Mouse (Mus musculus) ES-Bruce4 (cell line): Measurements from ENCODE around the gene Gbgt1. TPM values are rescaled to one million over a fixed set of nuclear protein-coding genes. Genes with fewer than 3 reads are reported as not detected.

Source experiments
- H3K27ac ChIP-seq: 2 replicates; pipeline ENCODE4 v1.5.1; 2012; ENCODE audit warnings: low read length, inconsistent platforms; ENCODE audit not compliant: insufficient read depth
- H3K27me3 ChIP-seq: 2 replicates; pipeline ENCODE4 v1.6.1; 2012; ENCODE audit warnings: mild to moderate bottlenecking, low read length, inconsistent platforms; ENCODE audit not compliant: control insufficient read depth, poor library complexity, insufficient read depth, severe bottlenecking
- H3K36me3 ChIP-seq: 2 replicates; pipeline ENCODE4 v1.6.1; 2012; ENCODE audit warnings: inconsistent platforms, mild to moderate bottlenecking, low read length, moderate library complexity; ENCODE audit not compliant: control insufficient read depth, poor library complexity, insufficient read depth, severe bottlenecking
- H3K4me1 ChIP-seq: one replicate; pipeline ENCODE4 v1.8.1; 2011; ENCODE audit warnings: low read length; ENCODE audit not compliant: control insufficient read depth, insufficient read depth
- H3K4me3 ChIP-seq: 2 replicates; pipeline ENCODE4 v1.5.1; 2011; ENCODE audit warnings: low read depth, mild to moderate bottlenecking, low read length
- H3K9ac ChIP-seq: 2 replicates; pipeline ENCODE4 v1.6.1; 2012; ENCODE audit warnings: low read depth, mild to moderate bottlenecking, inconsistent platforms; ENCODE audit not compliant: poor library complexity, severe bottlenecking
- H3K9me3 ChIP-seq: replicated peaks from 2 replicates; pipeline ENCODE4 v1.6.1; 2012; ENCODE audit warnings: mild to moderate bottlenecking, low read length, inconsistent platforms; ENCODE audit not compliant: control insufficient read depth, poor library complexity, insufficient read depth, severe bottlenecking
- CTCF ChIP-seq: IDR thresholded peaks from one replicate; pipeline ENCODE4 v1.8.1; 2011; ENCODE audit warnings: low read depth, low read length
- EP300 ChIP-seq: IDR thresholded peaks from 2 replicates; pipeline ENCODE4 v1.6.1; 2011; ENCODE audit warnings: low read depth, low read length; ENCODE audit not compliant: insufficient read depth
- POLR2A ChIP-seq: IDR thresholded peaks from one replicate; pipeline ENCODE4 v1.8.1; 2011; ENCODE audit warnings: low read length; ENCODE audit not compliant: insufficient read depth
- polyA plus RNA-seq: library from polyadenylated mRNA; stranded (reverse); fragments of >200 nt; gene quantifications from 2 replicates; pipeline ENCODE4 v1.2.4, GENCODE M21; 2011; ENCODE audit warnings: low read depth; ENCODE audit not compliant: missing spikeins, insufficient read depth, insufficient read length

Gene Gbgt1
- polyA plus RNA-seq, 1 experiment: 2.8 TPM

GRCm38 (mm10) chr2:28464919-28465318 is 31.8 kb upstream of the Gbgt1 start:
- Histone ChIP-seq H3K4me3 (peak overlapping the region; percentile 76; the same call in 1 of the 2 replicates), H3K4me1 (no peaks in the 10 kb centered on the region), H3K27ac (no peak overlapping the region), H3K36me3 (peaks cover 8% of the 10 kb centered on the region), H3K9ac (no peak overlapping the region), H3K9me3 (no peaks in the 10 kb centered on the region), H3K27me3 (no peaks in the 10 kb centered on the region)
- TF ChIP-seq POLR2A (no peak), CTCF (no peak), EP300 (no peak)

GRCm38 (mm10) chr2:28465836-28466518 is 30.7 kb upstream of the Gbgt1 start, which contains the start of gene 1700007K13Rik:
1700007K13Rik (minus strand) TSS chr2:28466332.
- Histone ChIP-seq H3K4me1 (no peaks in the 10 kb centered on the region), H3K36me3 (peaks cover 18% of the 10 kb centered on the region), H3K27ac (peak within 1 kb of the TSS; percentile 95), H3K27me3 (no peaks in the 10 kb centered on the region), H3K9me3 (no peaks in the 10 kb centered on the region), H3K9ac (peak within 1 kb of the TSS; percentile 47), H3K4me3 (peak within 1 kb of the TSS; percentile 76)
- TF ChIP-seq CTCF (no peak), POLR2A (no peak), EP300 (peak; percentile 86)

GRCm38 (mm10) chr2:28467860-28468485 is 28.7 kb upstream of the Gbgt1 start, which contains the start of gene Mrps2:
Mrps2 (plus strand) TSS chr2:28468066.
- TF ChIP-seq CTCF (peak; percentile 71), POLR2A (peak; percentile 30), EP300 (0 out of 2 replicates have a peak, but pooled peaks have one; percentile 30)
- no peaks in the 10 kb centered on the region for H3K27me3 ChIP-seq
- peaks cover 18% of the 10 kb centered on the region for H3K36me3 ChIP-seq
- H3K4me1 ChIP-seq: no peaks in the 10 kb centered on the region
- H3K9me3 ChIP-seq: no peaks in the 10 kb centered on the region
- H3K9ac ChIP-seq: peak within 1 kb of the TSS; percentile 91
- H3K27ac ChIP-seq: peak within 1 kb of the TSS; percentile 95
- peak within 1 kb of the TSS; percentile 87 for H3K4me3 ChIP-seq

- H3K27me3 ChIP-seq: no peaks in the 10 kb centered on the region
- no peaks in the 10 kb centered on the region for H3K4me1 ChIP-seq
- H3K36me3 ChIP-seq: peaks cover 18% of the 10 kb centered on the region
- TF ChIP-seq EP300: no peak
- no peak for TF ChIP-seq POLR2A
- TF ChIP-seq CTCF: no peak
- no peaks in the 10 kb centered on the region for H3K9me3 ChIP-seq
- H3K9ac ChIP-seq: peak overlapping the region; percentile 91
- peak overlapping the region; percentile 87 for H3K4me3 ChIP-seq
- H3K27ac ChIP-seq: no peak overlapping the region
Observed at GRCm38 (mm10) chr2:28468486-28469225, 28.0 kb upstream of the Gbgt1 start.

GRCm38 (mm10) chr2:28469461-28469860 is 27.2 kb upstream of the Gbgt1 start:
- peaks cover 18% of the 10 kb centered on the region for H3K36me3 ChIP-seq

More at GRCm38 (mm10) chr2:28469461-28469860, 27.2 kb upstream of the Gbgt1 start:
- no peak for TF ChIP-seq CTCF
- TF ChIP-seq POLR2A: no peak
- no peak for TF ChIP-seq EP300
- no peak overlapping the region for H3K27ac ChIP-seq
- H3K9ac ChIP-seq: no peak overlapping the region
- no peaks in the 10 kb centered on the region for H3K27me3 ChIP-seq
- no peak overlapping the region for H3K4me3 ChIP-seq
- no peaks in the 10 kb centered on the region for H3K4me1 ChIP-seq
- H3K9me3 ChIP-seq: no peaks in the 10 kb centered on the region
